Mouse (Mus musculus): Measurements from ENCODE around the gene Rasgrf1.

DNA sequence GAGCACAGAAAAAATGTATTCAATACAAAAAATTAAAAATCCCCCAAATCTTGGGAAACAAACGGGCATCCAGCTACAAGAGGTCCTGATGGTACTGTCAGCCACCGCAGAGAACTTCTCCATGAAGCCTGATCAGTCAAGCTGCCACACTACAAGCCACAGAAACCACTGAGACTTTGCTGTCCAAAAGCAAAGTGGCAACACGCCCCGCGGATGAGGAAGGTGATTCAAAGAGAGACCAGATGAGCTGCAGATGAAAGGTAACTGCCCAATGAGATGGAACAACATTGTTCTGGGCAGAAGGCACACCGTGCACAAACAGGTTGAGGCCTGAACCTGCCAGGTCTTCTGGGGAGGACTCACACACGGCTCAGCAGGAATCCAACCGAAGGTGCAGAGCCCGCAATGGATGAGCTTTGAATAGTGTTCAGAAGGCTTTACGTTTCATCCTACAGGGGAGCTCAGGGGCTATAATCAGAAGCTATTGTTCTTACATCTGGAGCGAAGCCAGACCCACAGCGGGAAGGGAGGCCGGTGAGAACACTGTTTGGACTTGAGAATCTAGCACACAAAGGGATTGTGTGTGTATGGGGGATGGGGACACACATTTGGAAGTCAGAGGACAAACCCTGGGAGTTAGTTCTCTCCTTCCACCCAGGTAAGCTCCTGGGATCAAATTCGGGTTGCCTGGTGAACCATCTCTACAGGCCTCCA lies 9.4 kb upstream of the Rasgrf1 start:
- TF ChIP-seq POLR2A (IDR thresholded peaks at IDR 0.05; ENCODE audit: low read depth, low read length) (no peak), CTCF (IDR thresholded peaks at IDR 0.05; ENCODE audit: borderline replicate concordance, insufficient read depth, low read length) (no peak)
